Mouse (Mus musculus) frontal cortex, postnatal 14 days (tissue): Measurements from ENCODE around the gene Ankrd44.

Experiments
- DNase-seq, 2 experiments: peaks; one replicate each; pipeline ENCODE4 v3.0.0; 2022; ENCODE audit warnings: low spot score in 2 of 2

Gene Ankrd44

DNA sequence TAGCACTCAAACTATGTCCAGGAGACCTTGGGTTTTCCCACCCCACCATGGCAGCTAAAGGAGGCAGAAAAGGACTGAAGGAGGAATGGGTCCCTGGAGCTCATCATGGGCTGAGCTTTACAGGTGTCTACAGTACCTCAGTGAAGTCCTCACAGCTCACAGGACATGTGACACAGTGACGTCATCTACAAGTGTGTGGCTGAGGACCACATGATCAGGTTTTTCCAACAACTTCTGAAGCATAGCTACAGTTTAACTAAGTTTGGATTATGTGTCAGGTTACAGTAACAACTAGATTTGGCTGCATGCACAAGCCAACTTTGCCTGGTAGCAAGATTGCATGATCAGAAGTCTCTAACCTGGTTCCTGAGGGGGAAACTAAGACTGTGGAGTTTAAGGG is 78.9 kb downstream of the Ankrd44 start:
- no peak for DNase-seq

GRCm38 (mm10) chr1:54846346-54847000 is 79.7 kb downstream of the Ankrd44 start:
- no peak for DNase-seq

DNA sequence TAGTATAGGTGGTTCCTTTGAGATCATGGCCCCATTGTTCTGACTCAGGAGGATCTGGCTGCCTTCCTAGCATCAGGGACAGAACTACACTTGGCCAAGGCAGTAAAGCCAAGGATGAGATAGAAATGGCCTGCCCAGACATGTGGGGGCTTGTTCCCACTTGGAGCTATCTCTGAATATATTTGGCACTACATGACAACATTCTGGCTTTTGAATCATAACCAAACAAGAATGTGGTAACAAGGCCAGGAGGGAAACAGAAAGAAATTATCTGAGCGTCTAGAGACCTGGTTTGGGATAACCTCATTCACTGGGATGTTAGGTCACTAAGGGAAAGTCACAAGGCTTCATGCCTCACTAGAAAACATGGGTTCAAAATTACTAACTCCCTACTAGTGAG is 81.8 kb downstream of the Ankrd44 start:
- DNase-seq, result no peak

DNA sequence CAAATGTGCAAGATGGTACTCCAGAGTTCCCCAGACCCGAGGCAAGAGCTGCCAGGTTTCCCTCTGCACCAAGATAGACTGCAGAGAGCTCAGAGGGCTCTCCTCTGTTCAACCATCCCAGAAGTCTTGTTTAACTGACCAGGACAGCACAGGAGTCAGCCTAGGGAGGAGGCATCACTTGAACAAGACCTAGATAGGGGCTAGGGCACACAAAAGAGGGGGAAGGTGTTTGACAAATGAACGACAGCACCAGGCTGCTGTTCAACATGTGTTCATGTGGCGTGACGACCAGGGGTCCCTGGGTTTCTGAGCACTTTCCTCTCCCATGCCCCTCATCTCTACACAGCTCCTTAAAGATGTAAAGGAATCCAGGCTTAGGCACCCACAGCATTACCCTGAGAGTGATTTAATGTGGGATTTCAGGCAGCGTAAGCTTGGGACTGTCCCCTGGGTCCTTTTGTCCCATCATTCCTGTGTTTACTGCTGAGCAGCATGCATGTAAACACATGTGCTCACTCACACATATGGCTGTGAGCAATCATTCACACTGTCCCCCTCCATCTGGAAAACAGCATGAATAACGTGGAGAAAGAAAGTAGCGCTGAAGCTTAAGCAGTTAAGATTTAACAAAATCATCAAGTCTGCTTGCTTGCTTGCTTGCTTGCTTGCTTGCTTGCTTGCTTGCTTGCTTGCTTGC is 83.3 kb downstream of the Ankrd44 start:
- DNase-seq, result no peak

DNA sequence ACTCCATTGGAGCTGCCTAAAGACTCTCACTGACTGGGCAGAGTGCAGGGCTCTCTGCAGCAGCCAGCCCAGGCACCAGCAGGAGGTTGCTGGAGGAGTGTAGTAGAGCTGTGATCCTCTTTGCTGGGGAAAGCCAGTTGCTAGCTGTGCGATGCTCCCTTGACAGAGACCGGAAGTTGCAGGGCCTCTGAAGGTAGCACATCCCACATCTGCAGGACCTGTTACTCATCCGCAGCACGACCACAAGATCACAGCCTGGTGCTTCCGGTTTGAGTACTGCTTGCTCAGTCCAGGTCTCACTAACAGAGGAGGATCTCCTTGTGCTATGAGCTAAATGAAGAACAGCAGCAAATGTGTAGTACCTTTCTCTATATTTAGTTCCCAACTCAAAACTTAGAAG is 84.4 kb downstream of the Ankrd44 start:
- no peak for DNase-seq

DNA sequence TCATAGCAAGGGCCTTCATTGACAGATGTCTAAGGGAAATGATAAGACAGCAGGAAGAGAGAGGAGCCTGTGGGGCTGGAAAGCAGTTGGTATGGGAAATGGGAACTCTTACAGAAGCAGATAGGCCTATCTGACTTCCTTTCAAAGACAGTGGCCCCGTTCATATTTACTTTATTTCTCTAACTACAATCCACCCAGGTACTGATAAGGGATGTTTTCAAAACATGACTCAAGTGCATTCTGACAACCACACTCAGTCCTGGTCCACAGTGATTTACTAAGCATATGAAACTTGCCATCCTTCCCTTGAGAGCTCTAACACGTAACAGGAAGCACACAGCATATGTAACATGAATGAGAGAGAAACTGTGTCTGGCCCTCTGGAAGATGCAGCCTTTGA is 86.1 kb downstream of the Ankrd44 start:
- no peak for DNase-seq

DNA sequence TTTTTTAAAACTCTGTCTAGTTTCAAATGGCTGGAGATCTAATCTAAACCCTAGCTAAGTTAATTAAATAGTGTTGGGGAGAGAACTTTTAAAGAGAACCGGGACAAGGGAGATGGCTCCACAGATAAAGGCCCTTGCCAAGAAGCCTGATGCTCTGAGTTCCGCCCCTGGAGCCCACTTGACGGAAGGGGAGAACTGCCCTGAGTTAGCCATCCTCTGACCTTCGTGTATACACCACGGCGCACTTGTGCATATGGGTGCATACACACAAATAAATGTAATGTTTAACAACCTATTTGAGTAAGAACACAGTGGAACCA is 87.7 kb downstream of the Ankrd44 start:
- DNase-seq, result no peak

- no peak for DNase-seq
Observed at GRCm38 (mm10) chr1:54837721-54838485, 88.3 kb downstream of the Ankrd44 start.

- no peak for DNase-seq
Observed at GRCm38 (mm10) chr1:54835661-54836205, 90.5 kb downstream of the Ankrd44 start.

DNA sequence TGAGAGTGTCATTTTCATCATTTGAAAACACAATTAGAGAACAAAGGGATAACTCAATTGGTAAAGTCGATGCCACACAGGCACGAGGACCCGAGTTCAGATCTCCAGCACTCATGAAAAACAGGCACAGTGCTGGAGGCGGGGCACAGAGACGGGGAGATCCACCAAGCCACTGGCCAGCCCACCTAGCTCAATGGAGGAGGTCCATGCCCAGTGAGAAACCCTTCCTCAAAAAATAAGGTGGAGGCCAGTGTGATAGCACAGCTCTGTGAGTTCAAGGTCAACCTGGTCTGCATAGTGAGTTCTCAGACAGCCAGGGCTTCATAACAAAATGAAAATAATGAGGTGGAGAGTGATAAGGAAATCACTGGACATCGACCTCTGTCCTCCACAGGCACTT is 93.0 kb downstream of the Ankrd44 start:
- DNase-seq, result no peak

DNA sequence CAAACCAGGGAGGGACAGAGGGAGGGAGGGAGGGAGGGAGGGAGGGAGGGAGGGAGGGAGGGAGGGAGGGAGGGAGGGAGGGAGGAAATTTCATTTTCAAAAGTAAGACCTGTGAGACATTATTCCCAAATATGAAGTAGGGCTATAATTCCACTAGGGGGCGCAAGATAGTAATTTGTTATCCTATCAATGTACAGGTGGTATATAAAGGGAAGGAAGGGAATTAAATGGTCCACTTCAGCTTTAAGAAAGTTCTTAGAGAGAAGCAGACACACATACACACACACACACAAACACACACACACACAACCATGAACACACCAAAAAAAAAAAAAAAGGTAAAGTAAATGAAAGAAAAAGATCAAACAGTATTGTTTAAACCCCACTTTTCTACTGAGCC is 93.4 kb downstream of the Ankrd44 start:
- DNase-seq, result no peak

DNA sequence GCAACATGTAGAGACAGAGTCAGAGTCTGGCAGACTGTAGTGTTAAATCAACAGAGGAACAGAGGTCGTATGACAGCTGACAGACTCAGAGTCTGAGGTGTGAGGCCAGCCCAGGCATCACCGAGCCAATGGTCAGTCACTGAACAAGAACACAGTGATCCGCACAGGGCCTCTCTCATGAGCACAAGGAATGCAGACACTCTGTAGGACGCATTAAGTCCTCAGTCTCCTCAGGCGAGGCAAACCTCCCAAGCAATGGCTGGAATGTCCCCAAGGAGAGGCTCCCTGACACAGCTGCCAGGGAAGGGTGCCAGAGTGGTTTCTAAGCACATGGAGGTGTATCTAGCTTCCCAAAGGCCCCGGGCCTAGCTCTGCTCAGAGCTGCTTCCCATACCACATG is 96.0 kb downstream of the Ankrd44 start:
- no peak for DNase-seq

DNA sequence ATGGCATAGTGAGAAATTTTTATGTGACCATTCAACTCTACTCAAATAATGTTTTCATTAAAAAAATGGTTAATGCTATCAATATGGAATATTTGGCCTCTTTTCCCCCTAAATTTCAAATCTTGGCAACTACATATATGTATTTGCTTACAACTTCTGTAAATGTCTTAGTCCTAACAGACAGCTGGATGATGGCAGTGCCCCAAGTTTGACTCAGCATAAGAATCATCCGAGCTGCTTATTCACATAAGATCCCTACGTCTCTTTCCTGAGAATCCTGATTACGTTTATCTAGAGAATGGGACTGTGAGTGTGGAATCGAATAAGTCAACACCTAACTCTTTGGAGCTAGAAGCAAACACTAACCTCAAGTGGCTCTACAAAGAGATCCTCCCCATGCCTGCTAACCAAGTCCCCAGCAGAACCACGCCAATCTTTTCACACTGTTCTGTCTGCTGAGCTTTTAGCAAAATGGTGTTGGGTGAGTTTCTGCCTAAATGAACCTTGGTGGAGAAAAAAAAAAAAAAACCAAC is 96.4 kb downstream of the Ankrd44 start:
- no peak for DNase-seq

DNA sequence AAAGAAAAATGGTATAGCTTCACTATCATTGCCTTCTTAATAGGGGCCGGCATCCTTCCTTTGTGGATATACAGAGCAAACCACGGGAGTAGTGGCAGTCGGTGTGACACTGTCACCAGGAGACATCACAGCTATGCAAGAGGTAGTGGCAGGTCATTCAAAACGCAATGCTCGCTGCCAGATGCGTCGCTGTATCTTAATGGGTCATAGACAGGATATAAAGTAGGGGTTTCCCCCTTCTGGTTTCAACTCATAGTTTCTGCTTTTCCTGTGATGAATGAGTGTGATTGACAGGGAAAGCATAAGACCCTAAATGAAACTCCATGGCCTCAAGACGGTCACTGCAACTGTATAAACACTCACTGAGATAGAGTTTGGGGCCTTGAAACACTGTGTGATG is 98.4 kb downstream of the Ankrd44 start:
- no peak for DNase-seq

DNA sequence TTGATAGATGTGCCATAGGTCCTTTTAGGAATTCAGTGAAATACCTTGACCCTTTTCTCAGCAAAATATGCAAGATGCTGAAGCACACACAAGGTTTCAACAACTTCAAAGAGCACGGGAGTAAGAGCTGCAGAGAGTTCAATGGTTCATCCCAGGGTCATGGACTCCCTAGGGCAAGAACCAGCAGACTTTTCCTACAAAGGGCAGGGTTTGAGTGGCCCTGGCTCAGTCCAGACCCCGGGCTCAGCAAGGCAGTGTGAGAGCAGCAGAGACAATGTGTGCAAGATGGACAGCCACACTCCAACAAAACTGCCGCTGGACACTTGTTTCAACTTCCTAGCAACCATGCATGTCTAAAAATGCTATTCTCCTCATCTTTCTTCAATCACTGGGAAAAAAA is 98.8 kb downstream of the Ankrd44 start:
- DNase-seq, result no peak

DNA sequence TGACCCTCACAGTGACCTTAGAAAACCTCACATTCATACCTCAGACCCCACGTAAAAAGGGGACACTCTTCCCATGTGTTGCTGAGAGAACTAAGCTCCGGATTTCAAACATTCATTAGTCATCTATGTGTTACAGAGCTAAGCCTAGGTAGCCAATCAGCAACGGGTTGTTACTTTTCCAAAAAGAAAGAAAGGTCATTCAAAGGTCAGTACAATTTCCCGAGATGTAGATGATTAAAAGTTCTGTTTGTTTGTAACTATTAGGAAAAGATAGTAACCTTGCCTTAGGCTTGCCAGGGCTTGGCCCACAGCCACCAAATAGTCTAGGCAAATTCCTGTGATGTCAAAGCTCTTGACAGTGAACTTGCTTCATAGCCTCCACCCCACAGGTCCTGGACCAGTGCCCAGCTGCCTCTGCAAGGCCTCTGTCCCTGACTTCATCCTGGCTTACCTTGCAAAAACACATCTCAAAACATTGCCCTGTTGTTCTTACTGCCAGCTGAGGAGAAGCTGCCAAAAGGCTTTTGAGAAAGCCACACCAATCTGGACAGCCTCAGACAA is 99.7 kb downstream of the Ankrd44 start:
- DNase-seq, result no peak

GRCm38 (mm10) chr1:54825718-54826425 is 100.3 kb downstream of the Ankrd44 start:
- no peak for DNase-seq

GRCm38 (mm10) chr1:54824106-54824808 is 101.9 kb downstream of the Ankrd44 start:
- no peak for DNase-seq

DNA sequence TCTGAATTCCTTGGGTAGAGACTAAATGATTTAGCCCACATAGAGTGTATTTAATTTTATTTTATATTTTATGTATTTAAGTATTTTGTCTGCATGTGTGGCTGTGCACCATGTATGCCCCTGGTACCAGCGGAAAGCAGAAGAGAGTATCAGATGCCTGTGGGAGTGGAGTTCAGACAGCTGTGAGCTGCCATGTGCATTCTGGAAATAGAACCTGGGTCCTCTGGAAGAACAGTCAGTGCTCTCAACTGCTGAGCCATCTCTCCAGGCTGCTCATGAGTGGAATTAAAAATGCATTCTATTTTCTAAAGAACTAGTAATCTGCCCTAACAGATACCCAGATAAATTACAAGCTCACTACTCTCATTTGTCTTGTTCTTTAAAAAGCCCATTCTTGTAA is 104.4 kb downstream of the Ankrd44 start:
- no peak for DNase-seq

DNA sequence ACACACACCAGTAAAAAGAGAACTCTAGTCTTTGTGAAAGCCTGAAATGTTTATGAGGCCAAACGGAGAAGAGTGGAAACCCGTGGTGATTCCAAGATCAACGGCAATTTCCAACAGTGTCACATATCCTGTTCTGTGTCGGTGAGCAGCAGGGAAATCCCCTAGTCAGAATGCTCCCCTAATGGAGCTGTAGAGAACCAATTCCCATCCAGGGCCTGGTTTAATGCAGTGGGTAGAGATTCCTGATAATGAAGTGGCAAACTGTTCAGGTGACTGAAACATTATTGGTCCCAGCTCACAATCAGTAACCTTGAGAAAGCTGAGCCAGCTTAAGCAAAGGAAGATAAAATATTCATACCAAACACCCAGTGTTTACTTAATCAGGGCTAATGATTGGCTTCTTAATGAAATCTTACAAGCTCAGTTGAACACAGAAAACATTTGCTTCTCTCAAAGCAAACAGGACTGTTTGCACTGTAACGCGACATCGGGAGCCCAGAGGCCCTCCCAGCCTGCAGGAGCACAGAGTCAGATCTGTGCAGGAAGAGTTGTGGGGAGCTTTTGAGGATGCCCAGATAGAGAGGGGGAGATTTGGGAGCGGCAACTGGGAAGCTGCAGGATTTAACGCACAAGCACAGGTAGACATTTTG is 110.9 kb downstream of the Ankrd44 start:
- no peak for DNase-seq
